Mouse (Mus musculus) midbrain, embryonic 10.5 days (tissue): ENCODE results near the gene Olfr1415. TPM values are rescaled to one million over a fixed set of nuclear protein-coding genes. Genes with fewer than 3 reads are reported as not detected.
A peak's percentile ranks its signal among the peaks of the same experiment; 100 is the strongest.

ENCODE experiments used
- DNase-seq: peaks from one replicate; pipeline ENCODE4 v3.0.0-alpha.2; 2017; ENCODE audit warnings: low spot score
- H3K27ac ChIP-seq: fragments of 300-500 bp; sonication (generic); replicated peaks from 2 replicates; pipeline ENCODE4 v1.5.1; 2016; ENCODE audit warnings: mild to moderate bottlenecking
- H3K27me3 ChIP-seq: fragments of 300-500 bp; sonication (generic); 2 replicates; pipeline ENCODE4 v1.6.1; 2016; ENCODE audit warnings: low read depth, mild to moderate bottlenecking; ENCODE audit not compliant: poor library complexity, severe bottlenecking
- H3K36me3 ChIP-seq: fragments of 300-500 bp; sonication (generic); 2 replicates; pipeline ENCODE4 v1.6.1; 2016; ENCODE audit warnings: mild to moderate bottlenecking, moderate library complexity
- H3K4me1 ChIP-seq: fragments of 300-500 bp; sonication (generic); 2 replicates; pipeline ENCODE4 v1.6.1; 2016
- H3K4me3 ChIP-seq: fragments of 300-500 bp; sonication (generic); 2 replicates; pipeline ENCODE4 v1.5.1; 2016; ENCODE audit warnings: mild to moderate bottlenecking, moderate library complexity
- H3K9me3 ChIP-seq: fragments of 300-500 bp; sonication (generic); replicated peaks from 2 replicates; pipeline ENCODE4 v1.6.1; 2016; ENCODE audit warnings: mild to moderate bottlenecking
- WGBS: fragments of 180-500 bp; shearing (Covaris S2); methylation state at CpG from one replicate; pipeline ENCODE4 v1.1.7; 2016; 5-methylcytosine and 5-hydroxymethylcytosine counted together
- microRNA-seq: library from miRNA; unstranded; fragments of <30 nt; microRNA quantifications from one replicate; pipeline ENCODE4, GENCODE M21; 2017
- polyA plus RNA-seq: library from polyadenylated mRNA; unstranded; fragments of >200 nt; fragmentation: Nextera tagmentation; extraction: Ambion mirVana; gene quantifications from 2 replicates; pipeline ENCODE4 v1.2.1, GENCODE M21; 2016

The Olfr1415 gene
- polyA plus RNA-seq, 1 experiment from 2014 or later: not detected

GRCm38 (mm10) chr1:92458416-92458815 lies 37.5 kb downstream of the Olfr1415 start:
- Histone ChIP-seq H3K4me1 (no peaks in the 10 kb centered on the region), H3K27ac (no peak overlapping the region), H3K36me3 (peaks cover 99% of the 10 kb centered on the region), H3K27me3 (no peaks in the 10 kb centered on the region), H3K4me3 (no peak overlapping the region), H3K9me3 (peaks cover 8% of the 10 kb centered on the region; the same call in 1 of the 2 replicates)
- WGBS: 94% methylated on average over 6 of the region's 6 CpGs
- DNase-seq: no peak

- Histone ChIP-seq H3K9me3 (peaks cover 8% of the 10 kb centered on the region; the same call in 1 of the 2 replicates), H3K27me3 (no peaks in the 10 kb centered on the region), H3K27ac (no peak overlapping the region), H3K4me1 (no peaks in the 10 kb centered on the region), H3K36me3 (peaks cover 99% of the 10 kb centered on the region), H3K4me3 (no peak overlapping the region)
- no peak for DNase-seq
Measured at GRCm38 (mm10) chr1:92457758-92458157, 38.1 kb downstream of the Olfr1415 start.

DNA sequence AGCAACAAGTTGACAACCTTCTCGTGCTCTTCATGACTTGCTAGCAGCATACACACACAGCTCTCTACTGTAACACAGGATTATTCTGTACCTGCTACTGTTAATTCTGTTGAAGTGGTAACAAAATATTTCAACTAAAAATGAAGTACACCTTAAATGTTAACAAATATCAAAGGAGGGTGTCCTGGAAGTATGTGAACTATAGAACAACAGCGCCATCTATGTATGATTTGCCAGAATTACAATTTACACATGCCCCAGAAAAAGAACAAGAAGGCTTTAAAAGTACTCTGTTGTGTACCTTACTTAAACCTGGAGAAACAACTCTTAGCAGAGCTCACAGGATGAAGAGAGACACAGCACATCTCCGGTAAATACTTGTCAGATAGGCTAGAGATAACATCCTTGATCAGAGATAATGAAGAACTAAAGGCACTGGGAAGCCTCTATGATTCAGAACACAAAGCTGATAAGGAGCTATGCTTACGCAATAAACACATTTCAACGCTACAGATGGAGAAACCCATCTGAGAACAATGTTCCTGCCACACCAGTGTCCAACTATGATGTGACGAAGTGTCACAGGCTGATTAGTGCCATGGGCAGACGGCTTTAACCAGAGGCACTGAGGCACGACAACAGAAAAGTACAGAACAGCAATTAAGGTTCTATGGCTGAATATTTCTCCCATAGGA lies 42.0 kb downstream of the Olfr1415 start:
- no peak for DNase-seq
- Histone ChIP-seq H3K27ac (no peak overlapping the region), H3K36me3 (peaks cover 97% of the 10 kb centered on the region), H3K9me3 (peaks cover 8% of the 10 kb centered on the region; the same call in 1 of the 2 replicates), H3K27me3 (no peaks in the 10 kb centered on the region), H3K4me3 (no peak overlapping the region), H3K4me1 (no peaks in the 10 kb centered on the region)
- WGBS: 78% methylated on average over 8 of the region's 8 CpGs

GRCm38 (mm10) chr1:92448293-92448692 lies 47.6 kb downstream of the Olfr1415 start:
- peaks cover 97% of the 10 kb centered on the region for H3K36me3 ChIP-seq
- no peaks in the 10 kb centered on the region for H3K4me1 ChIP-seq
- H3K27ac ChIP-seq: no peak overlapping the region
- no peaks in the 10 kb centered on the region for H3K27me3 ChIP-seq
- DNase-seq: no peak
- WGBS: 86% methylated on average over 3 of the region's 3 CpGs
- H3K4me3 ChIP-seq: no peak overlapping the region
- H3K9me3 ChIP-seq: no peaks in the 10 kb centered on the region

DNA sequence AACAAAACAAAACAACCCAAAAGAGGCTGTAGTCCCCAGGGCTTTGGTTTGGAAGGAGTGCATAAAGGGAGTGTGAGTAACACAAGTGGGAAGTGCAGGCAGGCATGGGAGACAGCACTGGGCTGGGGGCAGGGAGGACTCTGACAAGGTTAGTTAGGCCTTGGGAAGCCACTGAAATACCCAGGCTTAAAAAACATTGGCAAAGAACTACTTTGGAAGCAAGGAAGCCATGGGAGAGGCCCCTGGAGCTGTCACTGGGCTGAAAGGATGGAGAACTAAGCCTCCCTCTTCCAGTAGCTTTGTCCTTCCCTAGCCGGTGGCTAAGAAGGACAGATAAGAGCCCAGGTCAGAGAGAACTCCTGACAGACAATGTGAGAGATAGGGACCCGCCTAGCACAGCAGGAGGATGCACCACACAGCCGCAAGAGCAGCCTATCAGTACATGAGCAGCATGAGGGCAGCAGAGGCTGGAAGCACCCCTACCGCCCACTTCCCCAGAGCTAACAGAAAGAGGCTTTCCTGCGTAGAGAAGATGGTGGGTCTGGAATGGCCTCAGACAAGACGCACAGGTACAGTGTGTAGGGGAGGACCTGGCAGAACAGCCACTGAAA lies 54.3 kb downstream of the Olfr1415 start:
- no peaks in the 10 kb centered on the region for H3K27me3 ChIP-seq
- H3K4me1 ChIP-seq: peaks cover 14% of the 10 kb centered on the region; the same call in 1 of the 2 replicates
- peaks cover 87% of the 10 kb centered on the region for H3K36me3 ChIP-seq
- DNase-seq: no peak
- H3K4me3 ChIP-seq: no peak overlapping the region
- H3K27ac ChIP-seq: no peak overlapping the region
- 60% methylated on average over 6 of the region's 6 CpGs for WGBS
- no peaks in the 10 kb centered on the region for H3K9me3 ChIP-seq

GRCm38 (mm10) chr1:92440066-92440750 lies 55.7 kb downstream of the Olfr1415 start:
- WGBS: 91% methylated on average over 9 of the region's 9 CpGs
- peaks cover 73% of the 10 kb centered on the region for H3K36me3 ChIP-seq
- no peak overlapping the region for H3K27ac ChIP-seq

More at GRCm38 (mm10) chr1:92440066-92440750, 55.7 kb downstream of the Olfr1415 start:
- Histone ChIP-seq H3K27me3 (no peaks in the 10 kb centered on the region), H3K4me1 (peaks cover 14% of the 10 kb centered on the region; the same call in 1 of the 2 replicates), H3K4me3 (no peak overlapping the region), H3K9me3 (no peaks in the 10 kb centered on the region)
- no peak for DNase-seq

Small RNAs within 50 kb of the gene (microRNA-seq; reads per million reads assigned to microRNA genes)
- gene Mir6900: 4.2 reads per million, percentile 9 among the genes with 10 or more reads in this experiment

Other genes starting within 250 kb of the Olfr1415 start
- gene Ndufa10, start 22.2 kb downstream of the Olfr1415 start, polyA plus RNA-seq: 298 and 309 TPM in 2 replicates
- gene Olfr1416, start 11.0 kb downstream of the Olfr1415 start, polyA plus RNA-seq: not detected in 2 replicates
- not detected in 2 replicates for gene Olfr1414, start 22.6 kb upstream of the Olfr1415 start, polyA plus RNA-seq
- gene Olfr1413, start 75.2 kb upstream of the Olfr1415 start, polyA plus RNA-seq: not detected in 2 replicates
- gene Olfr1412, start 89.7 kb upstream of the Olfr1415 start, polyA plus RNA-seq: not detected in 2 replicates
- gene Olfr1411, start 98.3 kb upstream of the Olfr1415 start, polyA plus RNA-seq: not detected in 2 replicates
- not detected in 2 replicates for gene Olfr1410, start 109.7 kb upstream of the Olfr1415 start, polyA plus RNA-seq
- not detected in 2 replicates for gene Olfr12, start 121.7 kb upstream of the Olfr1415 start, polyA plus RNA-seq
- gene Cops9, start 145.9 kb upstream of the Olfr1415 start, polyA plus RNA-seq: 368 and 378 TPM in 2 replicates
- 0.07 TPM in 1 of 2 replicates, not detected in the other for gene Otos, start 152.7 kb upstream of the Olfr1415 start, polyA plus RNA-seq